Mouse (Mus musculus) layer of hippocampus, postnatal 14 days (tissue): ENCODE measurements around the gene BC029722. TPM values are rescaled to one million over a fixed set of nuclear protein-coding genes. Genes with fewer than 3 reads are reported as not detected.
A peak's percentile ranks its signal among the peaks of the same experiment; 100 is the strongest.

Experiments used
- DNase-seq, 2 experiments: peaks; one replicate each; pipeline ENCODE4 v3.0.0; 2021 to 2022; ENCODE audit warnings: low spot score in 2 of 2, mixed read lengths in 1 of 2
- total RNA-seq, 2 experiments: library from RNA; stranded (reverse); gene quantifications; 2 replicates each; pipeline ENCODE4 v1.2.3; 2021

The BC029722 gene
- total RNA-seq, 2 experiments from 2014 or later: 43.8 to 45.6 TPM

DNA sequence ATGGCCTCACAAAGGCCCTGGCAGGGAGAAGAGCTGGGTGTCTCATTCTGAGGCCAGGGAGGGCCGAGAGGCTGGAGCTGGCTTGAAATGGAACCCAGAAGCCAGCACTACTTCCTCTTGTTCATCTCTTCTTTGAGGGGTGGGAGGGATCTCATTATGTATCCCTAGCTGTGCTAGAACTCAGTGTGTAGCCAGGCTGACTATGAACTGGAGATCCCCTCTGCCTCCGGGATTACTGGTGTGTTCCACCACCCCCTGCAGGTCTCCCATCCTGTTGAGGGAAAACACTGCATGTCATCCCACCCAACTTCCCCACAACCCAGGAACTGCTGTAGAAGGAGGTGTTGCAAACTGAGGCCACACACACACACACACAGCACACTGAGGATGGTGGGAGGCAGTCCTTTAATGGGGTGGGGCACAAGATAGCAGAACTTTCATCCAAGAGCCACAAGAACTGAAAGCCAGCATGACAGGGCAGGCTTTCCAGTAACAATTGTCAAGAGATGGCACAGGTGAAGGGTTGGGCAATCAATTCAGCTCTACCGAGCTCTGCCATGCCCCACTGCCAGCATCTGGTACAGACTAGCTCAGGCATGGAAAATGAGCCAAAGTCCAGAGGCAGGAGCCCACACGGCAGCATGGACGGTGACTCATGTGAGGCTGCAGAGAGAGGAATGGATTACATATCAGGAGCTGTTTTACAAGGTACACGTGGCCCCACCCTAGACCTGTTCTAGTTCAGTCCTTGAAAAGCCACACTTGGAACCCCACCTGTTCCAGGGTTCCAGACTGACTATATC is 424 bp upstream of the BC029722 start:
- DNase-seq: no peak

- peak; percentile 92 to 94 for DNase-seq
Measured at GRCm38 (mm10) chr2:155818596-155819391, 432 bp downstream of the BC029722 start.

DNA sequence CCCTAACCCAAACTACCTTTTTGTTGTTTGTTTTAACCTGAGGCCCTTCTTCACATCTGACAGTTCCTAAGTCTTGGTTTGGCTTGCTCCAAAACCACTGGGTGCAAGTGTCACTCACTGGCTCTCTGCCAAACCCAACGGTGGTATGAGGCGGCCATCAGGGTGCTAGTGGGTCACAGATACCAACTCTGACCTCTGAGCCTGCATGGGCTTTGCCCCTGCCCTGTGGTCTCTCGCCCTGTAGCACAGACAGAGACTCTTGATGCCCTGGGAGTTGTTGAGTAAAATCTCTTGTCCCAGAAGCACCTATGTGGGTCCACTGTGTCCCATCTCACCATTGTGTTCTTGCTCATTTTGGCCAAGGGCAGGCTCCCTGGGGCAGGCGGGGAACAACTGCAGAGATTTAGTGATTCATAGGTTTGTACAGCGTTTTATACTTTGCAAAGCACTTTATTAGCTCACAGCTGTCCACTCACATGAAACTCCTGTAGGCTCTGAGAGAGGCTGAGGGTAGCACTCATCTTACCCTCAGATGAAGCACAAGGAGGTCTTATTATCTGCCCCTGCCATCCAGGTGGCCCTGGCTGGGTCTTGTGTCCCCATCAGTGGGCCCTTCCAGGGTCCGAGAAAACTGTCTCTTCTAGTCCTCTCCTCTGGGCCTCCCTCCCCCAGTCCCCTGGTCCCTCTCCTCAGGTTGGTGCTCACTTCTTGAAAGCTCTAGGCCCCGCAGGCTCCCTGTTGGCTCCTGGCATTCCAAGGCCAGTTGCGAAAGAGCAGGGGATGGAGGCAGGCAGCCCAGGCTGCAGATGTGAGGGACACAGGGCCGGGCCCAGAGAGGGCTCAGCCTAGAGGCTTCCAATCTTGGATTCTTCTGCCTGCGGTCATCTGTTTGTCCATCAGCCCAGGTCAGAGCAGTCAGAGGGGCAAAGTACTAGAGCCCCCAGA is 1.7 kb downstream of the BC029722 start:
- DNase-seq: no peak

DNA sequence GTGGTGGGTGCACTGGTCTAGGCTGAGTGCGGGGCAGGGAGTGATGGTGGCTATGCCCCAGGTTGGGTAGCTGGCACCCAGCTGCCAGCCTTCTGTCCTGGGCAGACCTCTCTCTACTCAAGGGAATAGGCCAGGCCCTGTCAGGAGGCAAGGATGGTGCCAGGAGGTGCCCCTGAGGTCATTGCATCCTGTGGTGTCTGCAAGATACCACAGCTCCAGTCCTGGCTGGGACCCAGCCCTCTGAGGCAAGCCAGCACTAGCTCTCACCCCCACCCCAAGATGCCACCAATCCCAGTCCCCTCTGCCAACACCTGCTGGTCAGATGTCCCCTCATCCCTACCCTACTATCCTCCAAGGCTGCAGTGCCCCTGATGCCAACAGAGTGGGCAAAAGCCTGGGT is 3.0 kb downstream of the BC029722 start:
- DNase-seq: no peak

DNA sequence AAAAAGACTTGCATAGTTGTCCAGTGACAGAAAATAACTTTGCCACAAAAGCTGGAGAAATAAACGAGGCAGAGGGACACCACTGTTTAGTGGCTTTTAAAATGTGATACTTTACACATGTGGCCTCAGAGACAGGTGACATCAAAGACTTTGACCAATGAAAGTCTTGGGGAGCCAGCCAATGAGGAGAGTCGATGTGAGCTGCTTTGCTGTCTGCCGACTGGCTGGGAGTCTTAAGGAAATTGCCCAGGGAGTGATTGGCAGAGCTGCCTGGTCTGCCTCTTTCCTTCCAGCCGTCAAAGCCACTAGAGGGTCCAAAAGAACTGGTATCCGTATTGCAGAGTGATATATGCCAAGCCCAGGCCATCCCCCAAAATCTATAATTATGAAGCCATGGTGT is 4.4 kb downstream of the BC029722 start:
- no peak for DNase-seq

DNA sequence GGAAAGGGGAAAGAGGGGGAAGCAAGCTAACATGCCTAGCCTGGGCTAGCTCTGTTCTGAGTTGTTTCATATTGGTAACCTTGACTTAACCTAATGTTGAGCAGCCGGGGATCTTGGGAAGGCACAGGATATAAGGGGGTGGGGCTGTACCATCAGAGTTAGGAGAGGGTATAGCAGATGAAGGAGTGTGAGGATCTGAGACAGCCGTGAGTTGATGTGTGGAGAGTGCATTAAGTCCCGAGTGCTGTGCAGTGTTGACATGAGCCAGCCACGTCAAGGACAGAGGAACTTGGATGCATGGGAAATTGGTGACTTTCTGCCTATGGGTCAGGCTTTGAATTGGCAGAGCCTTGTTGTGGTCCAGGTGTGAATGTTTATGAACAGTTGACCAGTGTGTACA is 6.6 kb downstream of the BC029722 start:
- DNase-seq: no peak

GRCm38 (mm10) chr2:155811821-155812396 is 7.3 kb downstream of the BC029722 start:
- peak; percentile 81 to 82 for DNase-seq

DNA sequence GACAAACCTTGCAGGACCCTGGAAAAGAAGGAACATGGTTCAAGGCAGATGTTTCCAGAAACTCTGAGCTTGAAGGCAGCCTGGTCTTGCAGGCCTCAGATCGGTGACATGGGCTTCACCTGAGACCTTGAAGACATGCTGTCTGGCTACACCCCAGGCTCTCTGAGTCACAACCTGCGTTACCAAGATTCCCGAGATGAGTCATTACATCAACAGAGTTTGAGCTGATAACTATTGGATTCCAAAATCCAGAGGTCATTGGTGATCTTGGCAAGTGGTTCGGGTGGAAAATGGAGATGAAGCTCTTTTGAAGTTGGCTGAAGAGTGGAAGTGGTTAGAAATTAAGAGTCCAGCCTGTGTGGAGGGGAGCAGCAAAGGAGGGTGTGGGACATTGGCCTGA is 9.6 kb downstream of the BC029722 start:
- no peak for DNase-seq

- no peak for DNase-seq
Measured at GRCm38 (mm10) chr2:155807408-155807807, 11.8 kb downstream of the BC029722 start.

DNA sequence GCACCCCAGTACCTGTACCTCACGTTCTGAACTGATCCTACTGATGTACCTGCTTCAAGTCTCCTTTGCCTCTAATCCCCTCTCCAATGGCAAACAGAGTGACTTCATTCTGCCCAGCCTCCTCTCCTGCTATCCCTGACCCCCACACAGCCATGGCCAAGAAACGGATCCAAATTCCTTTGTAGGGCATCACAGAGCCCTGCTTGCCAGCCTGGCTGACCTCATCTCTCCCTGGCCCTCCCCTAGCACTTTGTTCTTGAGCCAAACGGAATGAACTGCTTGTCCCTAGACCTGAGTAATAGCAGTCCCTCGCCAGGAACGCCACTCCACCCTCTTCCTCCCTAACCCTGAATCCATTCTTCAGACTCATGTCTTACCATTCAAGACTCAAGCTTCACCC is 12.7 kb downstream of the BC029722 start:
- no peak for DNase-seq

DNA sequence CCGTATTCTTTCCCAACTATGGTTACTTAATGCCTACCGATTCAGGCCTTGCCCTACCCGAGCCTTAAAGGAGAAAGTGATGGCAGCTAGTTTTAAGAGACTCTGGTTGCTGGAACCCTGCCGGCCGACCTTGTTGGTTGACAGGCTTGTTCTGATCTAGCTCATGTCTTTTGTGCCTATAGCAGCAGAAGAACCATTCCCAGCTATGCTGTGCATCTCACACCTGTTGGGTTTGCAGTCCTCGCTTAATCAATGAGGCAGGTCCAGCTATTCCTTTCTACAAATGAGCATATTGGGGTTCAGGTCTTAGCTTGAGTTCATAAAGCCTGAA is 13.3 kb downstream of the BC029722 start:
- DNase-seq: no peak

- DNase-seq: no peak
Measured at GRCm38 (mm10) chr2:155805231-155805924, 13.8 kb downstream of the BC029722 start.

GRCm38 (mm10) chr2:155804053-155804452 is 15.2 kb downstream of the BC029722 start:
- DNase-seq: no peak

- DNase-seq: no peak
Measured at GRCm38 (mm10) chr2:155802761-155803160, 16.5 kb downstream of the BC029722 start.

GRCm38 (mm10) chr2:155798613-155799012 is 20.6 kb downstream of the BC029722 start:
- DNase-seq: no peak

DNA sequence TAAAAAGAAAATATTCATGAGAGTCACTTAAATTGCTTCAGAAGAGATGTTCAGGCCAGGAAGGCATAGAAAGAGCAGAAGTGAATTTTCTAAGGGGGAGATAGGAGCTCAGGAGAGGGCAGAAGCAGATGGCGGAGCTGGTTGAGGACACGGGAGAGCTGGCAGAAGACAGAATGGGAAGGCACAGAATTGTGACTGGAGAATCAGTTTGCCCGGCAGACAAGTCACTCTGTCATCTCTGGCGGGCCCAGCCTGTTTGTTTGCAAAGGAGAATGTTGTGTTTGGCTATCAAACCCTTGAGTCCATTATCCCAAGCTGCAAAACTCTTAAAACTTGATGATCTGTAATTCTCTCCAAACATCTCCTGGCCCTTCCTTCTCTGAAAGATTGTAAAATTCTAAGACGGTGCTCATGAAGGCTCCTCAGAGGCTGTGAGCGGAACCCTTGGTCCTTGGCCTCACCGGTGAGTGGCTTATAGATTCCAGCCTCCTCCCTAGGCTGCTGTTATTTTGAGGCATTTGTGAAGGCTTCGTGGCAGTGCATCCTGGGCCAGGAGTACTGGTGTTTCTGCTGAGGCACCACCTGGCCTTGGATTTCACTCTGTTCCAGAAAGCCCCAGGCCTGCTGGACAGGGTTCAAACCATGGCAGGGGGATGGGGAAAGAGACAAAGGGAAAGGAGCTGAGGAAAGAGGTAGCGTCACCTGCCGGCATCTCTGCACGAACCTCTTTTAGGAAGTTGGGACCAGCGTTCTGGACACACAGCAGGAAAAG is 24.4 kb downstream of the BC029722 start:
- no peak for DNase-seq

GRCm38 (mm10) chr2:155792899-155793298 is 26.3 kb downstream of the BC029722 start:
- no peak for DNase-seq

DNA sequence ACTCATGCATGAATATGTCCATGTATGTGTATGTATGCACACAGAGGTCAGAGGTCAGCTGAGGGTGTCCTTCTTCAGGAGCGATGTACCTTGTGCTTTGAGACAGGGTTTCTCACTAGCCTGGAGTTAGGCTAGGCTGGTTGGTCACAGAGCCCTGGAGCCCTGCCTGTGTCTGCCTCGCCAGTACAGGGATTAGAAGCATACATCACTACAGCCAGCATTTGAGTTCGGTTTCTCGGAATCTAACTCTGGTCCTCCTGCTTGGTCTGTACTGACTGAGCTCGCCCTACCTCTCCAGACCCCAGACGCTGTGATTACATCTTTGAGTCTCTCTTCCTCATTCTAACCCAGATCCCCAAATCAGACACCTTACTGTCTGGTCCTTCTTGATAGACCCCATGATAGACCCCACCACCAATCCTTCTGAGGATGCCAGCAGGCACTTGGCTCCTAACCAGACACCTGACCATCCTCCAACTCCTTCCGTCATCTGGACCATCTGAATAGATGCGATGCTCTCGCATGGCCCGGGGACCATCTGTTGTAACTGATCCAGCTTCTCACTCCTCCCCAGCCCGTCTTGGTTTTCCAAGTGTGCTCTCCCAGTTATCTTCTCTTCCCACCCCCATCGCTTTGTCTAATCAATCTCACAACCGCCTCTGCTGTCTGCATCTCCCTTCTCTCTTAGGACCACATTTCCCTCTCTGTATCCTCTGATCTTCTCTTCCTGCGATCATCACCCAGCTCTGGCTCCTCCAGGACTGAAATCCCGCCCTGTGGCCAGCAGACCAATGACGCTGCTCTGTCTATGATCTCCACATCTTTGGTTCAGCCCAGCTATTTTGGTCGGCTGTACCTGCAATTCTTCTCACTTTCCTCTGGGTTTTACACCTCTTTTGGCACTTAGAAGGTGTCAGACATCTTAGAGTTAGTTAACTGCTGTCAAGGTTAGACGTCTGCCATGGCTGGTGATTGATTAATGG is 31.0 kb downstream of the BC029722 start:
- no peak for DNase-seq
